Mouse (Mus musculus): ENCODE data around the gene Cutc. TPM values are rescaled to one million over a fixed set of nuclear protein-coding genes. Genes with fewer than 3 reads are reported as not detected.

The Cutc gene
- total RNA-seq, 2 experiments from 2014 or later = 9.5 to 12.7 TPM

DNA sequence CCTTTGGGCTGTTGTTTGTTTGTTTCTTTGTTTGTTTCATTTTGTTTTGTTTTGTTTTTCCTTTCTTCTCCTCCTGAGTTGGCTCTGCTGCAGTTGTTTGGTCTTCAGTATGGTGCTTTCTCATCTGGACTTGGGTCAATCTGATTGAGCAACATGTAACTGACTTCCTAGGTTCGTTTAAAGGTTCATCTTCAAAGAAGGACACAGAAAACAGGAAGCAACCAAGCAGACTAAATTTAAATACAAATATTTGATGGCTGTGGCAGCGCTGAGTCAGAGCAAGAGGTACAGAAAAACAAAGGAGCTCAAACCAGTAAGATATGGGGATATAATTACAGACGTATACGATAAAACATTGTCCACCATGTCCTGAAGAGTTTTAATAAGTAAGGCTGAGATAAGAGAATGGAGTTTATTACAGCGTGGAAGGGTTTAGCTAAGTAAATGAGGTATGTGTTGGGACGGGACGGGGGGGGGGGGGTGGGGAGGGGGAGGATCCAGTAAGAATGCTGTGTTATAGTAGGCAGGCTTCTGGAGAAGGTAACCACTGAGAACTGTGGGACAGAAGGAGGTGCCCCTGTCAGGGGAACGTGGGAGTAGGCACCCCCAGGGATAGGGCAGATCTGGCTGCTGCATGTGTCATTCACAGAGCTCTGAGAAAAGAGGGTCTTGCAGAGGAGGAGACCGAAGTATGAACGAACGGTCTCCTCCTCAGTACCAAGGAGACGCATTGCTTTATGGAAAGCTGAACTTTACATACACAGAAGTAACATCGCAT is 33.6 kb downstream of the Cutc start:
- DNase-seq = no peak
- intact Hi-C loops (cut with DNase I) = no loop called here

GRCm38 (mm10) chr19:43789817-43790216 is 37.0 kb downstream of the Cutc start:
- intact Hi-C loops (cut with DNase I) = no loop called here
- DNase-seq = no peak

GRCm38 (mm10) chr19:43792537-43792936 is 39.7 kb downstream of the Cutc start:
- DNase-seq = no peak
- intact Hi-C loops (cut with DNase I) = no loop called here

GRCm38 (mm10) chr19:43793951-43794350 is 41.2 kb downstream of the Cutc start:
- DNase-seq = no peak
- intact Hi-C loops (cut with DNase I) = no loop called here

GRCm38 (mm10) chr19:43795511-43795910 is 42.7 kb downstream of the Cutc start:
- intact Hi-C loops (cut with DNase I) = no loop called here
- DNase-seq = no peak

- DNase-seq = peak in 1 of 2 experiments; percentile 11
- intact Hi-C loops (cut with DNase I) = no loop called here
These were observed 44.4 kb downstream of the Cutc start for GRCm38 (mm10) chr19:43797216-43797615.

DNA sequence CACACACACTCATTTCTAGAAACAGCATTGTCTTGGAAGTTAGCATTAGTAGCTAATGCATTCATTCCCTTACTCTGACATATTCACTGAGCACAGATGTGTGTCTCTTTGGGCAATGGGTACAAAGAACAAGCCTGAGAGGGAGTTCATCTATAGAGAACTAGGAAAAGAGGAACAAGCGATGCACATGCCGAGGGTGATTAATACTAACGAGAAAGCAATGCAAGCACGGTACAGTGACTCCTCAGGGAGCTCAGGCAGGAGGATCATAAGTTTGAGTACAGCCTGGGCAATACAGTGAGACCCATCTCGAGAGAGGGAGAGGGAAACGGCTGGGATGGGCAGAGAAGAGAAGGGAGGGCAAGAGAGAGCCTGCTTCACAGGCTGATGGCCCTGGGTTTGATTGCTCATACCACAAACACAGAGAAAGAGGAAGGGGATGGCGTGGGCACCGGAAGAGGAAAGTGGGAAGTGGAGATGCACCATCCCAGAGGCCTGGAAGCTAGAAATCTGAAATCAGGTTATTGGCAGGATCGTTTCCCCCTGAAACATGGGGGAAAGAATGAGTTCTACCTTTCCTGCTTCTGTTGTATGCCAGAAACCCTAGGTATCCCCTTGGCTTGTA is 48.7 kb downstream of the Cutc start:
- DNase-seq = no peak
- intact Hi-C loops (cut with DNase I) = no loop called here

GRCm38 (mm10) chr19:43803866-43804265 is 51.1 kb downstream of the Cutc start:
- intact Hi-C loops (cut with DNase I) = no loop called here

DNA sequence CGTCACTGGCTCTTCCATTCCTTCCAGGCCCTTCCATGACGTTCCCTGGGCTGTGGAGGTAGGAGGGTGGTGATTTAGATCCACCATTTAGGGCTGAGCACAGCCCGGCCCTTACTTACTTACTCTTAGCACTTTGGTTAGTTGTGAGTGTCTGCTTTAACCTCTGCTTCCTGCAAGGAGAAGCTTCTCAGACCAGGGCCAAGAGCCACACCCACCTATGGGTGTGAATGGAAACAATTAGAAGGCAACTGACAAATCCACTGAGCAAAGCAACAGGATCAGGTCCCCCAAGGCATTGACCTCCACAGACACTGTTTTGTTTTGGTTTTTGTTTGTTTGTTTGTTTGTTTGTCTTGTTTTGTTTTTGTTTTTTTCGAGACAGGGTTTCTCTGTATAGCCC is 56.5 kb downstream of the Cutc start:
- no peak for DNase-seq
- intact Hi-C loops (cut with DNase I) = no loop called here

More at GRCm38 (mm10) chr19:43803866-43804265, 51.1 kb downstream of the Cutc start:
- DNase-seq = no peak

DNA sequence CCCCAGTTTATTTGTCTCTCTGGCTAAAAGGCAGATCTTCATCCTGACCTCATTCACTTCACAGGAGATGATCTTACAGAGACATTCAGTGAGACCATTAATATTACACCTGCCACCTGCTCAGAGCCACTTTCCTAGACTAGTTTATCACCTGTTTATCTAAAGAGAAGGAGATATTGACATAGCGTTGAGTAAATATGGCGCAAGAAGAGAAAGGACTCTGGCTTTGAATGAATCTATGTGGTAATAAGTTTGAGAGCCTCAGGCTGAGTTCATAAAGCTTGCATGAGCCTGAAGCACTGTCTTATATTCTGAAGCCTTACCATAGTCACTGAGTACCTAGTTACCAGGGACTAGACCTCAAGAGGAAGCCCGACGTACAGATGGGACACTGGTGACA is 58.6 kb downstream of the Cutc start:
- intact Hi-C loops (cut with DNase I) = no loop called here
- no peak for DNase-seq

DNA sequence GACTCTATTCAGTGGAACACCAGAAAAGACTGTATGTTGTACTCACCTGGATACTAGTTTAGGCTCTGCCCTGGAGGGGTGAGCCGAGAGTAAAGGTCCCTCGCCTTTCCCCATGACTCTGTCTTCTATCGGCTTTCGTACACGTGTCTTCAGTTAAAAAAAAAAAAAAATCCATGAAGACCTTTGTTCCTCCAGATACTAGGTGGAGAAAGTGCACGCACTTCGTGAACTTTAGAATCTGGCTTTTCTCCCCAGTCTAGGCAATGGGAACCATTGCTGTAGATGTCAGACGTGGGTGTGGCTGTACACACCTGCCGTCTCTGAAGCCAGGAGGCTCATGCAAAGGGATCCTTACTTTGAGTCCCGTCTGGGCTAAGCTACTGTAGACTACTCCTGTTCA is 60.5 kb downstream of the Cutc start:
- no peak for DNase-seq
- intact Hi-C loops (cut with DNase I) = no loop called here

- DNase-seq = peak; percentile 4 to 6
- intact Hi-C loops (cut with DNase I) = no loop called here
These were observed 63.0 kb downstream of the Cutc start for GRCm38 (mm10) chr19:43815661-43816414.

Other genes with a start within 250 kb of the Cutc start
- gene Got1, start 228.4 kb upstream of the Cutc start, total RNA-seq (2021) = 100 to 1,000 TPM; 687 to 721 TPM
- gene Nkx2-3, start 140.7 kb upstream of the Cutc start, total RNA-seq (2021) = not detected
- 10 to 100 TPM; 21.6 to 25.4 TPM for gene Slc25a28, start 78.1 kb upstream of the Cutc start, total RNA-seq (2021)
- gene Entpd7, start 63.3 kb upstream of the Cutc start, total RNA-seq (2021) = 1 to 10 TPM; 4.6 to 4.8 TPM
- gene Cox15, start within 50 bp of the Cutc start, total RNA-seq (2021) = 10 to 100 TPM; 29.5 to 34.6 TPM
- gene Abcc2, start 29.2 kb downstream of the Cutc start, total RNA-seq (2021) = not detected
- gene Dnmbp, start 187.2 kb downstream of the Cutc start, total RNA-seq (2021) = 1 to 10 TPM; 8.3 to 9.9 TPM
- gene Cpn1, start 233.6 kb downstream of the Cutc start, total RNA-seq (2021) = under 1 TPM in 1 of 2 experiments, not detected in 1; 0.12 TPM